Mouse (Mus musculus): ENCODE results near the gene Mcrip2.

- TF ChIP-seq EP300 (IDR thresholded peaks at IDR 0.05; ENCODE audit: low read depth) (no peak), CTCF (IDR thresholded peaks at IDR 0.05; ENCODE audit: low read depth) (no peak)
Measured at GRCm38 (mm10) chr17:25829558-25830017, 39.0 kb downstream of the Mcrip2 start.
